Mouse (Mus musculus) frontal cortex, postnatal 10 days (tissue): ENCODE results near the gene Rgs8.

Experiments
- DNase-seq, 2 experiments: peaks; one replicate each; pipeline ENCODE4 v3.0.0; 2022; ENCODE audit warnings: low spot score in 2 of 2, mixed read lengths in 1 of 2

Rgs8 gene

DNA sequence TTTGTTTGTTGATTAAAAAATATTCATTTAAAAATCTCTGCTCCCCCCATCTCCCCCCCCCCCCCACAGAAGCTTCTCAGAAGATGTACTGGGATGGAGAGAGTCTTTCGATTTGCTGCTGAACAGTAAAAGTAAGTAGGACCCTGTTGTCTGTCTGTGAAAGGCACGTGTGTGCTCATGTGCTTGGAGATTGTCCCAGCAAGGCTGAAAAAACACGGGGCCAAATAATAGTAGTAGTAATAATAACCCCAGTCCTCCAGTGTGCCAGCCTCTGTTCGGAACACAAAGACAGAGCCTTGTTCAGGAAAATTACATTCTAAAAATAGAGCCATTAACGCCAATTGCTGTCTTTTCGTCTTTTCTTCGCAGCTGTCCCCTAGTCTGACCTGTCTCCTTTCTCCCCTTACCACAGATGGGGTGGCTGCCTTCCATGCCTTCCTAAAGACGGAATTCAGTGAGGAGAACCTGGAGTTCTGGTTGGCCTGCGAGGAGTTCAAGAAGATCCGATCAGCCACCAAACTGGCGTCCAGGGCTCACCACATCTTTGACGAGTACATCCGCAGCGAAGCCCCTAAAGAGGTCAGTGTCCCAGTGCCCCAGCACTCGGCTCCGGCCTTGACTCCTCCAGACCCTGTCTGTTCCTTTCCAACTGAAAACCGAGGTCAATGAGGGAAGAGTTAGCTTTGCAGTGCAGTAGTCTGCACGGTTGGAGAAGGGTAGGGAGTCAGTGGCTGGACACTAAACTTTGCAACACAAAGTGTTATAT, 88.9 kb downstream of the Rgs8 start:
- no peak for DNase-seq

DNA sequence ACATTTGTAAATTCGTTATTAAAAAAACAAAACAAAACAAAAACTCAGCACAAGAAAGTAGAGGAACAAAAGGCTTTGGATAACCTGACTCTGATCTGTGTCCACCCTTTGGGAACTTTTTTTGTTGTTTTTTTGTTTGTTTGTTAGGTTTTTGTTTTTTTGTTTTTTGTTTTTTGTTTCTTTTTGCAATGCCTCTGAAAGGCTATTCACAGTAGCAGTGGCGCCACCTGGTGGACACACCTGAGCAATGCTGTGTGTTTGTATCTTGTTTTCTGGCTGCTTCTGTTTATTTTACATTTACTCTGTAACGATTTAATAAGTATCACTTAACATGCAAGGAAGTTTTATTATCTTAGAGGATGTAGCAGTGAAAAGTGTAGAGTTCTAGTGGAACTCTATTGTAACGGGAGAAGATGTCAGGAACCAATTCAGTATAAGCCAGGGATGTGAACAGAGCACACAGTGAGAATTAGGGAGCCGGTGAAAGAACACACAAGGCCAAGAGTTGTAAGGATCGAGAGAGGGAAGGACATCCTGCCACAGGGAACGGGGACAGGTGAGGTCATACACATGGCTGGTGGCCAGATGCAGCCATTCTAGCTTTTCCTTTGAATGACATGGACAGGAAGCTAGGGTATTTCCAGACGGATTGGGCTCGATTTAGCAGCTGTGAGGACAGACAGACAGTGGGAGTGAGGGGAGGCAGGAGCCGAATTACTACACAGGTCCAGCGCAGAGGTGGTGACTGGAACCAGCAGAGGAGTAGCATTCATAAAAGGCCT, 89.7 kb downstream of the Rgs8 start:
- DNase-seq, result peak in 1 of 2 experiments; percentile 71

GRCm38 (mm10) chr1:153746119-153746670, 93.4 kb downstream of the Rgs8 start:
- DNase-seq, result no peak

DNA sequence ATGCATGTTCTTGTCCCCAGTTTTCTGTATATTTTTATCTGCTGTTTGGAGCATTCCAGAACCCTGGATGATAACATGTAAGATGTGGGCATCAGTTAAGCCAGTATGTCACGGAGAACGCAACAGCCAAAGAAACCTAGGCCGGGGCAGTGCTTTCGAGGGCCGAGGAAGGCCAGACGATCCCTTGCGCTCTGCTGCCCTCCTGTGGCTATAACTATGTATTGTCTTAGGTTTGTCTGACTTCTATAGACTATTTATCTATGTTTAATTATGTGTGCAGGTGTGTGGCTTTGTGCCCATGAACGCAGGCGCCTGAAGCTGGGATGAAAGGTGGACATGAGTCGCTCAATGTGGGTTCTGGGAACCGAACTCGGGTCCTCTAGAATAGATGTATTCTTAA, 93.9 kb downstream of the Rgs8 start:
- DNase-seq, result peak in 1 of 2 experiments; percentile 66

DNA sequence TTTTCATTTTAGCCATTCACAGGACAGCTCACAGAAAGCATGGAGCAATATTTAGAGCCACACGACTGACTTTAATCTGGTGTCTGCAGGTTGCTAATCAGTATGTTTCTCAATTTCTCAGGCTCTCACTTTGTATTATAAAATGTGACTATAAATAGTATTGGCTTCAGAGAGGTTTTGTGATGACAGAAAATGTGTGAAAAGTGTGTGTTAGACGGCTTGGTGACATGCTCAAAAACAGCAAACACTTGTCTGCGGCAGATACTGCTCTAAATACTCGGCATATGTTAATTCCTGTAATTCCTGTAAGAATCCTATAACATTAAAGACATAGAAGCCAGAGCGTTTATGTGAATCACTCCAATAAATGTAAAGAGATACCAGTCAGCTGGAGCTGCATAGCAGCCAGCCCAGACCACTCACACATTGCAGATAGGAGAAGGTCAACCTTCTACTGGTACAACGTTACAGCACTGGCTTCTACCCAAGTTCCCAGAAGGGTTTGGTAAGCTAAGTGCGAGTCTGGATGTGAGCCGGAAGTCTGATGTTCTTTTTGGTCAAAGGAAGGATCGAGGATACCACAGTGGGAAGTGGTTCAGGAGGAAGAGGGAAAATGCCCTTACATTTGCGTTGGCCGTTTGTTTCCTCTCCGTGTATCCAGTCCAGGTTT, 95.2 kb downstream of the Rgs8 start:
- no peak for DNase-seq

DNA sequence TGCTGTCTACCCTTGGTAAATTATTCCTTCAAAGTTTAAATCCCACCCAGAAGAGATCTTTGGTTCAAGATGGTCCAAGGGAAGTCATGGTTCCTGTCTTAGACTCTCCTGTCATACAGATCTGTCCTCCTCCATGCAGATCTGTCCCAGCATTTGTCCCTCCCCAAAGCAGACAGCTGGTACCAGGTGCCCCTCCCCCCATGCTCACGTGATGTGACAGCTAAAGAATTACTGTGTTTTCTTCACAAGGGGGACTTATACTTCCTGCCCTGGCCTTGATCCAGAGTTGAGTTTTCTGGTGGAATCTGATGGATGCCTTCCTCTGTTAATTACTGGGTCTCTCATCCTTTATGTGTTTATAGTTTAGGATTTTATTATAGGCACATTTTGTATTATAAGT, 95.7 kb downstream of the Rgs8 start:
- DNase-seq, result no peak

DNA sequence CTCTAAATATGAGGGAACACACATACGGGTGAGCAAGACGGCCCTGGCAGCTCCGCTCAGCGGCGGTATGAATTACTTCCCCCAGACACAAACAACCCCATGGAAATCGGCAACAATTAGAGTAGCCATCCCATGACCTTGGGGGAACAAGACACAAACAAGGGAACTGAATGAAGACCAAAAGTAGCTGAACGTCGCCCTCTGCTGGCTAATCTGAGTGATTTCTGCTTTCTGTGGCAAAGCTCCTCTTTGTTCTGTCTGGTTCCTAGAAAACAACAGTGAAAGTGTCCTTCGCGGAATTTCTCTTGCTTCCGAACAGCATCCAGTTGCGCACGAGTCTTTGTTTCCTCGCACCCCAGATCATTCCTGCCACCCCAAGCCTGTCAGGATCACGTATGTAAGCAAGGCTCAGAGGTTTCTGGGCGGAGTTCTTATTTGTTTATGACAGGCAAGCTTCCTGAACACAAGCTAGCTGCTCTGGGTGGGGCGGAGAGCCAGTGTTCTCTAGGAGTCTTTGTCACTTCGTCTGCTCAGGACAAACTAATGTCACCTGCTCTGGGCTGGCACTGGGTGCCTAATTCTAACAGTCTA, 96.5 kb downstream of the Rgs8 start, which contains the start of gene Rnasel:
Gene Rnasel, plus strand, starts transcription at position 216 of the 591 bp plus-strand sequence.
- peak in 1 of 2 experiments; percentile 60 for DNase-seq
